Mouse (Mus musculus) left cerebral cortex, adult 8-10 months (tissue): ENCODE measurements around the gene Gm9508. TPM values are rescaled to one million over a fixed set of nuclear protein-coding genes. Genes with fewer than 3 reads are reported as not detected.

ENCODE experiments used
- DNase-seq, 2 experiments: peaks; one replicate each; pipeline ENCODE4 v3.0.0; 2022; ENCODE audit warnings: low spot score in 2 of 2
- total RNA-seq, 4 experiments: library from RNA; stranded (reverse); gene quantifications; 2 replicates each; pipeline ENCODE4 v1.2.4; 2022

Gm9508 gene
- total RNA-seq, 4 experiments from 2014 or later = not detected

DNA sequence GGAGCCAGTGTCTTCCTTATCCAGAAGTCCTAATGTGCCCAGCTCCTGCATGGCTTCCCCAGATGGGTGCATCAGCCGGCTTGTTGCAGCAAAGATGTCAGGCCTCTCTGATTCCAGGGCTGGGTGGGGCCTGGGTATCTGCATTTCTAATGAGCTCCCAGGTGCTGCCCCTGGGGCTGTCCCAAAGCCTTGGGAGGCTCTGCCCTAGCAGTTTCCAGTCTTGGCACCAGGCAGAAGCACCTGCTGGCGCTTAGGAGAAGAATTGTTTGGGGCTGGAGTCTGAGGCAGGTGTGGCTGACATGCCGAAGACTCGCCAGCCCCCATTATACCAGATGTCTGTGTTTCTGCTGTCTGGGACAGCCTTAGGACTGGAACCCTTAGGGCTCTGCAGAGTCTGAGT is 26.3 kb downstream of the Gm9508 start:
- no peak for DNase-seq

GRCm38 (mm10) chr10:77667402-77667801 is 29.6 kb downstream of the Gm9508 start:
- peak in 1 of 2 experiments; percentile 43 for DNase-seq

DNA sequence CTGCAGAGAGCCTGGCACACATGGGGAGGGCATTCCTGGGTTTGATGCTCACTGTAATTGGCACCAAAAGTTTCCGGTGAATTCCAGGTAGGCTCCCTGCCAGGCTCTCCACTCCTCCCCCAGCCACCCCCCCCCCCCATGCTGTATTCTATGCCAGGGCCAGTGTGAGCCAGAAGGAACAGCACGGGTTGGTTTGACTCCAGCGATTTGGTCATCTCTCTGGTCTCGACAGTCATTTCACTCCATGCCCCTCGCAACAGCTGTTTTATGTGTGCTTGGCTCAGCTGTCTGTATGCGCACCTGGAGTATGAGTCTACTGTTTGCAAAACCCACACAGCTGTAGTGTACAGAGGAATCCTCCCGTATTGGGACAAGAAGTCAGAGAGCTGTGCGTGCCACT is 30.7 kb downstream of the Gm9508 start:
- no peak for DNase-seq

DNA sequence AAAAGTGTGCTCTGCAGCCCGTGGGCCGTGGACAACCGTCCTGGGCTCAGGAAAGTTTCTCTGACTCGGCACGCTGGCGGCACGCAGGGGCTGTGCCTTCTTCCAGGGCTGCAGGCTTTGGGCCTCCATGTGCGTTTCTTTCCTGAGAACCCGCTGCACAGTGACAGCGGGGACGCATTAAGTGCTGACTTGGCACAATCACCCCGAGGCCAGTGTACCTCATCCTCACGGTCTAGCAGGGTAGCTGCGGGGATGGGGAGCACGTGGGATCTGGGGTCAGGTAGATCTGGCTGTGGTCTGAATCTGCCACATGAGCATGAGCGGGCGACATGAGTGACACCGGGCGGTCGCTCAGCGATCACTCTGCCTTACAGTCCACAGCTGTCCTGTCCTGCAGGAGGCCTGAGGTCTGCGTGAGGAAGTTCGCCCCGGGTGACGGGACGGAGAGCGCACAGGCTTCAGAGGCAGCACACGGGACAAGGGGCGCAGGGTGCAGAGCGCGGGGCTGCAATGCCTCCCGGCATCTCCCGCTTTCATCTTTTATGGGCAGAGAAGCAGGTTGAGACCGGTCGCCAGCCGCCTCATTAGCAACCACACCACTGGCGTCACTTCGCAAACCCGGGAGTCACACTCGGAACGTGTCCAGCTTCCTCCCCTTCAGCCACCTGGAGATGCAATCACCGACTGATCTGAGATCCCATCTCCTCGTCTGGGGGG is 32.9 kb downstream of the Gm9508 start:
- no peak for DNase-seq

- no peak for DNase-seq
Measured at GRCm38 (mm10) chr10:77658286-77658994, 38.6 kb downstream of the Gm9508 start.

GRCm38 (mm10) chr10:77652046-77652445 is 45.0 kb downstream of the Gm9508 start:
- DNase-seq = no peak

DNA sequence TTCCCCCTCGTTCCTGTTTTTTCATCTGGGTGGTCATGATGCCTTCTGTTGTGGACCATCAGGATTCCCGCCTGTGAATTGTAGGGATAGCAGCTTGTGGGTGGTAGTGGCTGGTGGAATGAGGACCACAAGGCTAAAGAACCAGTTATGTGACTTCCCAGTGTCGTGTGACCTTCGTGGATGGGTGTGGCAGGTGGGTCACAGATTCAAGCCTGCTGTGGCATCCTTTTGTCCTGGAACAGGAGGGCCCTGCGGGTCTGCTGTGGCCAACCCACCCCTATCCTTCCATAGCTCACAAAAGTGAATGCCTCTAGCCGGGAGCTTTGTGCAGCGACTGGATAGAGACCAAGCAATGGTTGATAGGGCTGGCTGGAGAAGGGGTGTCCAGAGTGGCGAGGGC is 49.1 kb downstream of the Gm9508 start:
- DNase-seq = no peak

GRCm38 (mm10) chr10:77647461-77647860 is 49.6 kb downstream of the Gm9508 start:
- no peak for DNase-seq

Other genes with a start within 250 kb of the Gm9508 start
- 10 to 100 TPM; 26.6 to 32.7 (median 29.5) TPM for gene Fam207a, start 181.4 kb downstream of the Gm9508 start, total RNA-seq
- gene Itgb2, start 167.0 kb downstream of the Gm9508 start, total RNA-seq = 10 to 100 TPM in 2 of 4 experiments, 1 to 10 TPM in 2; 3.8 to 20.4 (median 8.9) TPM
- gene Pttg1ip, start 115.5 kb downstream of the Gm9508 start, total RNA-seq = 10 to 100 TPM; 80.9 to 92.5 (median 89.4) TPM
- gene Sumo3, start 91.1 kb downstream of the Gm9508 start, total RNA-seq = 100 to 1,000 TPM; 172 to 216 (median 192) TPM
- gene Gm49325, start 91.0 kb downstream of the Gm9508 start, total RNA-seq = 10 to 100 TPM; 17.1 to 31.9 (median 23.8) TPM
- gene Ube2g2, start 75.0 kb downstream of the Gm9508 start, total RNA-seq = 10 to 100 TPM; 44.8 to 51.1 (median 49.0) TPM
- 1 to 10 TPM in 1 of 4 experiments, under 1 TPM in 3; 0.35 to 1.1 (median 0.74) TPM for gene Tspear, start 10.7 kb downstream of the Gm9508 start, total RNA-seq
- gene Gm19402, start 6.5 kb downstream of the Gm9508 start, total RNA-seq = not detected
- gene Gm10272, start 9.4 kb upstream of the Gm9508 start, total RNA-seq = not detected
- gene Gm10024, start 14.2 kb upstream of the Gm9508 start, total RNA-seq = not detected
- gene Gm10142, start 18.6 kb upstream of the Gm9508 start, total RNA-seq = not detected
- gene Krtap12-1, start 23.4 kb upstream of the Gm9508 start, total RNA-seq = not detected
- not detected for gene Gm10100, start 29.3 kb upstream of the Gm9508 start, total RNA-seq
- not detected for gene Gm18596, start 45.4 kb upstream of the Gm9508 start, total RNA-seq
- gene Gm9736, start 54.1 kb upstream of the Gm9508 start, total RNA-seq = not detected
- gene Gm3233, start 62.4 kb upstream of the Gm9508 start, total RNA-seq = not detected
- not detected for gene Gm3238, start 74.1 kb upstream of the Gm9508 start, total RNA-seq
- gene Gm7138, start 79.7 kb upstream of the Gm9508 start, total RNA-seq = not detected
- gene Gm3250, start 85.3 kb upstream of the Gm9508 start, total RNA-seq = not detected
- not detected for gene Gm7137, start 91.0 kb upstream of the Gm9508 start, total RNA-seq
- gene Gm9639, start 97.8 kb upstream of the Gm9508 start, total RNA-seq = not detected
- not detected for gene Gm19668, start 101.9 kb upstream of the Gm9508 start, total RNA-seq
- not detected for gene Gm9507, start 114.6 kb upstream of the Gm9508 start, total RNA-seq
- not detected for gene Gm2696, start 117.4 kb upstream of the Gm9508 start, total RNA-seq
- not detected for gene Krtap10-4, start 129.9 kb upstream of the Gm9508 start, total RNA-seq
- not detected for gene Krtap10-10, start 138.7 kb upstream of the Gm9508 start, total RNA-seq
- not detected for gene Gm36176, start 149.6 kb upstream of the Gm9508 start, total RNA-seq
- not detected for gene Gm10318, start 155.6 kb upstream of the Gm9508 start, total RNA-seq
- not detected for gene Gm3285, start 164.7 kb upstream of the Gm9508 start, total RNA-seq
- gene Lrrc3, start 205.3 kb upstream of the Gm9508 start, total RNA-seq = 10 to 100 TPM in 3 of 4 experiments, 1 to 10 TPM in 1; 9.3 to 10.8 (median 10.4) TPM